Mouse (Mus musculus) mouse embryonic stem cell (cell line): ENCODE measurements around the gene Tmem135.
"Not testable (repeated sequence)": the region's sequence is repeated elsewhere in the genome, so short reads cannot be mapped to it uniquely, and the experiment has no call there.

Source experiments
- in situ Hi-C, 2 experiments: fragments of 300-500 bp; cut with MboI; formaldehyde crosslinking; loops; 1 replicate in 1 of 2; 3 replicates in 1 of 2; pipeline ENCODE4 v1.14.3; 2019 to 2020; ENCODE audit warnings: low sequenced_read_pairs in 2 of 2, low pct_unique_long_range_greater_than_20kb in 1 of 2, mixed read lengths in 1 of 2; ENCODE audit not compliant: unreplicated experiment in 1 of 2

Gene Tmem135

GRCm38 (mm10) chr7:89304958-89305357 is 99.1 kb downstream of the Tmem135 start:
- in situ Hi-C loops, result no loop called here

- in situ Hi-C loops, result no loop called here
These were observed 100.3 kb downstream of the Tmem135 start for GRCm38 (mm10) chr7:89303765-89304164.

GRCm38 (mm10) chr7:89298911-89299458 is 105.0 kb downstream of the Tmem135 start:
- in situ Hi-C loops, result no loop called here

- in situ Hi-C loops, result no loop called here
These were observed 107.1 kb downstream of the Tmem135 start for GRCm38 (mm10) chr7:89296941-89297340.

- in situ Hi-C loops, result no loop called here
These were observed 121.4 kb downstream of the Tmem135 start for GRCm38 (mm10) chr7:89282664-89283063.

- in situ Hi-C loops, result not testable (repeated sequence)
These were observed 133.6 kb downstream of the Tmem135 start for GRCm38 (mm10) chr7:89270438-89270837.

- in situ Hi-C loops, result no loop called here
These were observed 134.2 kb downstream of the Tmem135 start for GRCm38 (mm10) chr7:89269826-89270225.

GRCm38 (mm10) chr7:89267542-89267941 is 136.5 kb downstream of the Tmem135 start:
- in situ Hi-C loops, result no loop called here

- in situ Hi-C loops, result no loop called here
These were observed 137.8 kb downstream of the Tmem135 start for GRCm38 (mm10) chr7:89266017-89266760.

GRCm38 (mm10) chr7:89260966-89261365 is 143.1 kb downstream of the Tmem135 start:
- in situ Hi-C loops, result no loop called here

- in situ Hi-C loops, result no loop called here
These were observed 145.2 kb downstream of the Tmem135 start for GRCm38 (mm10) chr7:89258832-89259231.

- in situ Hi-C loops, result no loop called here
These were observed 146.0 kb downstream of the Tmem135 start for GRCm38 (mm10) chr7:89257871-89258502.

- in situ Hi-C loops, result no loop called here
These were observed 150.2 kb downstream of the Tmem135 start for GRCm38 (mm10) chr7:89253772-89254171.

- in situ Hi-C loops, result no loop called here
These were observed 150.7 kb downstream of the Tmem135 start for GRCm38 (mm10) chr7:89253317-89253716.

- in situ Hi-C loops, result no loop called here
These were observed 152.1 kb downstream of the Tmem135 start for GRCm38 (mm10) chr7:89251880-89252453.

- in situ Hi-C loops, result no loop called here
These were observed 155.7 kb downstream of the Tmem135 start for GRCm38 (mm10) chr7:89248135-89248850.

- in situ Hi-C loops, result no loop called here
These were observed 156.9 kb downstream of the Tmem135 start for GRCm38 (mm10) chr7:89247012-89247710.

GRCm38 (mm10) chr7:89242565-89242964 is 161.5 kb downstream of the Tmem135 start:
- in situ Hi-C loops, result no loop called here
